Mouse (Mus musculus) embryonic facial prominence, embryonic 14.5 days (tissue): ENCODE measurements around the gene Selplg. TPM values are rescaled to one million over a fixed set of nuclear protein-coding genes. Genes with fewer than 3 reads are reported as not detected.
A peak's percentile ranks its signal among the peaks of the same experiment; 100 is the strongest.
"Not testable (repeated sequence)": the region's sequence is repeated elsewhere in the genome, so short reads cannot be mapped to it uniquely, and the experiment has no call there.

Experiments
- ATAC-seq: fragments of 200-750 bp; cut with Nextera tagmentation; 2 replicates; pipeline ENCODE4 v1.8.0; 2017; ENCODE audit warnings: low read depth, moderate number of reproducible peaks, moderate TSS enrichment
- DNase-seq: peaks from one replicate; pipeline ENCODE4 v3.0.0-alpha.2; 2015; ENCODE audit warnings: low spot score
- H3K27ac ChIP-seq: fragments of 300-500 bp; sonication (generic); replicated peaks from 2 replicates; pipeline ENCODE4 v1.5.1; 2014; ENCODE audit warnings: low read depth, mild to moderate bottlenecking, low read length, moderate library complexity
- H3K27me3 ChIP-seq: fragments of 300-500 bp; sonication (generic); replicated peaks from 2 replicates; pipeline ENCODE4 v1.6.1; 2014; ENCODE audit warnings: low read length; ENCODE audit not compliant: control insufficient read depth, insufficient read depth
- H3K36me3 ChIP-seq: fragments of 300-500 bp; sonication (generic); 2 replicates; pipeline ENCODE4 v1.6.1; 2014; ENCODE audit warnings: low read length, mixed read lengths; ENCODE audit not compliant: control insufficient read depth, insufficient read depth
- H3K4me1 ChIP-seq: fragments of 300-500 bp; sonication (generic); 2 replicates; pipeline ENCODE4 v1.6.1; 2014; ENCODE audit warnings: antibody characterized with exemption, low read length; ENCODE audit not compliant: control insufficient read depth, insufficient read depth
- H3K4me2 ChIP-seq: fragments of 300-500 bp; sonication (generic); 2 replicates; pipeline ENCODE4 v1.6.1; 2014; ENCODE audit warnings: low read depth, mild to moderate bottlenecking, low read length, moderate library complexity, mixed read lengths
- H3K4me3 ChIP-seq: fragments of 300-500 bp; sonication (generic); 2 replicates; pipeline ENCODE4 v1.5.1; 2014; ENCODE audit warnings: low read depth, mild to moderate bottlenecking, low read length
- H3K9ac ChIP-seq: fragments of 300-500 bp; sonication (generic); 2 replicates; pipeline ENCODE4 v1.6.1; 2014; ENCODE audit warnings: low read depth, mild to moderate bottlenecking, low read length, moderate library complexity, mixed read lengths
- H3K9me3 ChIP-seq: fragments of 300-500 bp; sonication (generic); 2 replicates; pipeline ENCODE4 v1.6.1; 2016; ENCODE audit warnings: low read length; ENCODE audit not compliant: control insufficient read depth
- WGBS: fragments of 180-500 bp; shearing (Covaris S2); extraction: QIAGEN DNeasy Blood & Tissue Kit; methylation state at CpG from one replicate; pipeline ENCODE4 v1.1.7; 2014; 5-methylcytosine and 5-hydroxymethylcytosine counted together
- polyA plus RNA-seq: library from polyadenylated mRNA; unstranded; fragments of >200 nt; fragmentation: Nextera tagmentation; extraction: Ambion mirVana; gene quantifications from 2 replicates; pipeline ENCODE4 v1.2.1, GENCODE M21; 2014

The Selplg gene
- polyA plus RNA-seq, 1 experiment from 2014 or later, result 4.9 TPM

- WGBS, result 39% methylated on average over 27 of the region's 27 CpGs
Observed at GRCm38 (mm10) chr5:113814111-113815040, 18.1 kb downstream of the Selplg start.

GRCm38 (mm10) chr5:113813608-113814007, 18.8 kb downstream of the Selplg start:
- Histone ChIP-seq H3K9me3 (peaks cover 11% of the 10 kb centered on the region; the same call in 1 of the 2 replicates), H3K9ac (no peak overlapping the region), H3K4me1 (peaks cover 6% of the 10 kb centered on the region; the same call in 1 of the 2 replicates), H3K4me2 (no peak overlapping the region), H3K36me3 (no peaks in the 10 kb centered on the region), H3K4me3 (no peak overlapping the region), H3K27ac (no peak overlapping the region), H3K27me3 (no peaks in the 10 kb centered on the region)
- WGBS, result 23% methylated on average over 9 of the region's 9 CpGs
- ATAC-seq, result no peak
- no peak for DNase-seq

More at GRCm38 (mm10) chr5:113814111-113815040, 18.1 kb downstream of the Selplg start:
- Histone ChIP-seq H3K9ac (no peak overlapping the region), H3K27ac (no peak overlapping the region), H3K27me3 (no peaks in the 10 kb centered on the region), H3K9me3 (peaks cover 11% of the 10 kb centered on the region; the same call in 1 of the 2 replicates), H3K4me3 (no peak overlapping the region), H3K4me1 (0 out of 2 replicates have a peak, but pooled peaks cover 4% of the 10 kb centered on the region), H3K36me3 (no peaks in the 10 kb centered on the region), H3K4me2 (no peak overlapping the region)
- DNase-seq (no peak), ATAC-seq (no peak)

GRCm38 (mm10) chr5:113812638-113813037, 19.8 kb downstream of the Selplg start:
- DNase-seq (no peak), ATAC-seq (no peak)
- H3K9me3 ChIP-seq, result peaks cover 11% of the 10 kb centered on the region; the same call in 1 of the 2 replicates
- H3K36me3 ChIP-seq, result no peaks in the 10 kb centered on the region
- H3K27ac ChIP-seq, result no peak overlapping the region
- H3K4me2 ChIP-seq, result no peak overlapping the region
- H3K4me3 ChIP-seq, result no peak overlapping the region
- no peaks in the 10 kb centered on the region for H3K27me3 ChIP-seq
- H3K9ac ChIP-seq, result no peak overlapping the region
- WGBS, result 92% methylated on average over 2 of the region's 2 CpGs
- H3K4me1 ChIP-seq, result peaks cover 16% of the 10 kb centered on the region

GRCm38 (mm10) chr5:113811824-113812420, 20.5 kb downstream of the Selplg start:
- DNase-seq, H3K4me2 ChIP-seq: not testable (repeated sequence)
- WGBS, result 21% methylated on average over 11 of the region's 12 CpGs

GRCm38 (mm10) chr5:113810111-113810510, 22.3 kb downstream of the Selplg start:
- ATAC-seq, result no peak
- 92% methylated on average over 4 of the region's 4 CpGs for WGBS
- Histone ChIP-seq H3K27me3 (no peaks in the 10 kb centered on the region), H3K4me3 (no peak overlapping the region), H3K27ac (no peak overlapping the region), H3K9me3 (peaks cover 11% of the 10 kb centered on the region; the same call in 1 of the 2 replicates), H3K4me1 (peaks cover 16% of the 10 kb centered on the region), H3K9ac (no peak overlapping the region), H3K4me2 (no peak overlapping the region), H3K36me3 (no peaks in the 10 kb centered on the region)
- DNase-seq, result no peak

More at GRCm38 (mm10) chr5:113811824-113812420, 20.5 kb downstream of the Selplg start:
- not testable (repeated sequence) for H3K4me3 ChIP-seq, H3K9ac ChIP-seq, H3K27me3 ChIP-seq, H3K27ac ChIP-seq, H3K36me3 ChIP-seq, ATAC-seq
- peaks cover 17% of the 10 kb centered on the region for H3K4me1 ChIP-seq
- peaks cover 11% of the 10 kb centered on the region; the same call in 1 of the 2 replicates for H3K9me3 ChIP-seq

GRCm38 (mm10) chr5:113808177-113808576, 24.3 kb downstream of the Selplg start:
- 0 out of 2 replicates have a peak overlapping the region, but pooled peaks have one; percentile 10 for H3K4me2 ChIP-seq
- H3K9ac ChIP-seq, result no peak overlapping the region; the same call in 1 of the 2 replicates
- peaks cover 11% of the 10 kb centered on the region; the same call in 1 of the 2 replicates for H3K9me3 ChIP-seq
- peak overlapping the region; percentile 15; the same call in 1 of the 2 replicates for H3K27ac ChIP-seq
- no peak overlapping the region for H3K4me3 ChIP-seq
- H3K27me3 ChIP-seq, result no peaks in the 10 kb centered on the region
- H3K4me1 ChIP-seq, result peaks cover 24% of the 10 kb centered on the region
- 34% methylated on average over 2 of the region's 2 CpGs for WGBS
- DNase-seq (peak; percentile 85), ATAC-seq (peak; percentile 51)
- no peaks in the 10 kb centered on the region for H3K36me3 ChIP-seq

GRCm38 (mm10) chr5:113807712-113808111, 24.7 kb downstream of the Selplg start:
- ATAC-seq, result no peak
- 25% methylated on average over 9 of the region's 9 CpGs for WGBS

GRCm38 (mm10) chr5:113806414-113806813, 26.0 kb downstream of the Selplg start:
- no peak overlapping the region for H3K9ac ChIP-seq
- peaks cover 24% of the 10 kb centered on the region for H3K4me1 ChIP-seq
- ATAC-seq (no peak; the same call in 1 of the 2 replicates), DNase-seq (no peak)
- H3K27ac ChIP-seq, result no peak overlapping the region
- 22% methylated on average over 9 of the region's 10 CpGs for WGBS
- H3K9me3 ChIP-seq, result peaks cover 7% of the 10 kb centered on the region; the same call in 1 of the 2 replicates
- no peaks in the 10 kb centered on the region for H3K27me3 ChIP-seq
- no peaks in the 10 kb centered on the region for H3K36me3 ChIP-seq
- no peak overlapping the region for H3K4me3 ChIP-seq
- no peak overlapping the region for H3K4me2 ChIP-seq

More at GRCm38 (mm10) chr5:113807712-113808111, 24.7 kb downstream of the Selplg start:
- H3K9ac ChIP-seq, result no peak overlapping the region; the same call in 1 of the 2 replicates
- no peak overlapping the region for H3K4me2 ChIP-seq
- H3K4me3 ChIP-seq, result no peak overlapping the region
- H3K4me1 ChIP-seq, result peaks cover 24% of the 10 kb centered on the region
- peak overlapping the region; percentile 15; the same call in 1 of the 2 replicates for H3K27ac ChIP-seq
- H3K27me3 ChIP-seq, result no peaks in the 10 kb centered on the region
- no peak for DNase-seq
- H3K9me3 ChIP-seq, result peaks cover 11% of the 10 kb centered on the region; the same call in 1 of the 2 replicates
- H3K36me3 ChIP-seq, result no peaks in the 10 kb centered on the region
